Mouse (Mus musculus) stomach, postnatal 0 days (tissue): ENCODE results near the gene Bcl9l.

Source experiments
- CTCF ChIP-seq: IDR thresholded peaks from 2 replicates; pipeline ENCODE4 v1.5.1; 2016; ENCODE audit warnings: antibody characterized with exemption, low read depth, mild to moderate bottlenecking, moderate library complexity
- EP300 ChIP-seq: optimal IDR thresholded peaks from 2 replicates; pipeline ENCODE3; 2016; ENCODE audit warnings: antibody characterized with exemption

GRCm38 (mm10) chr9:44435747-44436146 is 46.9 kb upstream of the Bcl9l start:
- TF ChIP-seq CTCF = no peak
- no peak for TF ChIP-seq EP300
